ENCODE assay signal across 8 mouse cellular contexts in the genomic region with DNA sequence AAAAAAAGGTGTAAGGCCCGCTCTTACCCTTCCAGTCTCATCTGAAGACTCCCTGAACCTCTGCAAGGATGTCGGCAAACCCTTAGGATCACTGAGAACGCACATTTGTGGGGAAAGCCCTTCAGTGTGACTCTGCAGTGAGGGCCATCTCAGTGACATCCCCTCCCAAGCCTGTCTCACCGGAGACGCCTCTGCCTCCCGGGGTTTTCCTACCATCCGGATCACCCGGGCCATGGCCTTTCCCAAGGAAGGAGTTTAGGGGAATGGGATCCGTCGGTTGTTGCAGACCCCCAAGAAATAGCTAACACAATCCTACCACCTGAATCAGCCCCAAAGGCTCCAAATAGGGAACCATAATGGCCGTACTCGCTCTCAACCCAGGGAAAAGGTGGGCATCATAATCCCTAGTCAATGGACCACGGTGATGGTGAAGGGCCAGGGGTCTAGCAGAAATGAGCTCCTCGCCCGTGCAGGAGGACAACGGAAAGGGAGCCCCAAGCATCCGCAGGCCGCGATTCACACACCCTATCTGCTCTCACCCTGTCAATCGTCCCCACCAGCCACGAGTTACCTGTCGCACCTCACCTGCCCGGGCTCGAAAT. TPM values are rescaled to one million over a fixed set of nuclear protein-coding genes. Genes with fewer than 3 reads are reported as not detected.
DNase-seq lines count a peak whose midpoint lies in the region; ATAC-seq and TF ChIP-seq lines count a peak whose summit lies in the region.

No protein-coding gene starts in this region.

- TF ChIP-seq RAD21 in MEL (IDR thresholded peaks at IDR 0.05; ENCODE audit: low read depth, low read length), result no peak

- WGBS in intestine, embryonic 14.5 days, result 1% methylated on average over 24 of the region's 24 CpGs

- H3K4me3 ChIP-seq in MEL (ENCODE audit: control insufficient read depth in 1 of 2, insufficient read depth in 1 of 2, low read depth in 2 of 2, low read length in 2 of 2), result peak overlapping the region; percentile 86 to 92
- H3K4me3 ChIP-seq in embryonic fibroblast, embryonic 13.5 days (ENCODE audit: insufficient read depth, low read length), result peak overlapping the region; percentile 80
- peak overlapping the region; percentile 92 for H3K4me3 ChIP-seq in intestine, embryonic 14.5 days (ENCODE audit: low read depth, low read length)

- peak overlapping the region; percentile 100; the same call in 1 of the 2 replicates for H3K27ac ChIP-seq in MEL (ENCODE audit: control insufficient read depth, low read depth, low read length)
- peak overlapping the region; percentile 100 for H3K27ac ChIP-seq in embryonic fibroblast, embryonic 13.5 days (ENCODE audit: insufficient read depth, low read length)
- H3K27ac ChIP-seq in intestine, embryonic 14.5 days (ENCODE audit: low read depth), result peak overlapping the region; percentile 100

- peak overlapping the region; percentile 85 for H3K4me2 ChIP-seq in intestine, embryonic 14.5 days (ENCODE audit: low read length)

- no peaks in the 10 kb centered on the region for H3K27me3 ChIP-seq in MEL (ENCODE audit: control insufficient read depth in 1 of 2, insufficient read depth in 2 of 2, low read length in 2 of 2)
- no peaks in the 10 kb centered on the region for H3K27me3 ChIP-seq in intestine, embryonic 14.5 days (replicated peaks; ENCODE audit: control insufficient read depth, insufficient read depth, low read length)

- ATAC-seq in intestine, embryonic 14.5 days (replicated peaks; ENCODE audit: low FRiP score, low TSS enrichment, low read depth), result no peak
- peak; percentile 2; the same call in 1 of the 2 replicates for ATAC-seq in megakaryocyte progenitor cell, adult 5-6 weeks (replicated peaks; ENCODE audit: poor library complexity)

- peak; percentile 26 to 27 for DNase-seq in kidney, adult 8-10 months
- DNase-seq in kidney, adult 18-20 months, result no peak
- peak; percentile 50 for DNase-seq in MEL (ENCODE audit: low read depth, low spot score)
- DNase-seq in intestine, embryonic 14.5 days (ENCODE audit: low spot score), result no peak
- DNase-seq in thymus, postnatal 14 days, result peak; percentile 40
- DNase-seq in ovary, postnatal 10 days (ENCODE audit: low spot score), result no peak

- peaks cover 2 to 26% of the 10 kb centered on the region in 2 experiments; a peak in 3 of 4 replicates for H3K36me3 ChIP-seq in MEL (ENCODE audit: control insufficient read depth in 1 of 2, insufficient read depth in 2 of 2, low read length in 2 of 2)
- no peaks in the 10 kb centered on the region for H3K36me3 ChIP-seq in intestine, embryonic 14.5 days (ENCODE audit: control insufficient read depth, insufficient read depth, low read length)

- H3K79me2 ChIP-seq in MEL (ENCODE audit: control insufficient read depth, insufficient read depth, low read length, poor library complexity), result peaks cover 40% of the 10 kb centered on the region

- no peak for TF ChIP-seq CTCF in MEL (IDR thresholded peaks at IDR 0.05 in 2 of 3, conservative IDR thresholded peaks at IDR 0.05 in 1 of 3; ENCODE audit: control insufficient read depth in 1 of 3, insufficient read depth in 1 of 3, low read depth in 2 of 3, low read length in 3 of 3, poor library complexity in 1 of 3, severe bottlenecking in 1 of 3)
- TF ChIP-seq CTCF in embryonic fibroblast, embryonic 13.5 days (IDR thresholded peaks at IDR 0.05; ENCODE audit: borderline replicate concordance, insufficient read depth, low read length), result no peak

- no peaks in the 10 kb centered on the region for H3K9me3 ChIP-seq in MEL (replicated peaks; ENCODE audit: insufficient read depth, low read length)
- H3K9me3 ChIP-seq in intestine, embryonic 14.5 days (ENCODE audit: control insufficient read depth, low read length), result no peaks in the 10 kb centered on the region

- no peak for TF ChIP-seq EP300 in MEL (IDR thresholded peaks at IDR 0.05; ENCODE audit: low read depth in 1 of 2, low read length in 2 of 2)

- peak overlapping the region; percentile 93 for H3K9ac ChIP-seq in MEL (ENCODE audit: control insufficient read depth, low read depth, low read length, poor library complexity, severe bottlenecking)
- H3K9ac ChIP-seq in intestine, embryonic 14.5 days (ENCODE audit: low read length), result peak overlapping the region; percentile 93

- TF ChIP-seq POLR2A in MEL (IDR thresholded peaks at IDR 0.05; ENCODE audit: control insufficient read depth in 1 of 2, insufficient read depth in 1 of 2, low read depth in 1 of 2, low read length in 2 of 2, poor library complexity in 1 of 2), result no peak; a peak in 2 of 4 replicates
- TF ChIP-seq POLR2A in embryonic fibroblast, embryonic 13.5 days (IDR thresholded peaks at IDR 0.05; ENCODE audit: low read depth, low read length), result peak; percentile 92

- H3K4me1 ChIP-seq in MEL (ENCODE audit: control insufficient read depth in 1 of 2, insufficient read depth in 2 of 2, low read length in 2 of 2), result peaks cover 6 to 11% of the 10 kb centered on the region in 2 experiments
- H3K4me1 ChIP-seq in embryonic fibroblast, embryonic 13.5 days (ENCODE audit: control insufficient read depth, insufficient read depth, low read length), result peaks cover 4% of the 10 kb centered on the region
- peaks cover 15% of the 10 kb centered on the region for H3K4me1 ChIP-seq in intestine, embryonic 14.5 days (replicated peaks; ENCODE audit: control insufficient read depth, insufficient read depth, low read length)

TF ChIP-seq in MEL, 35 proteins besides CTCF, POLR2A, EP300 and RAD21:
- no peak for TF ChIP-seq TCF12 (IDR thresholded peaks at IDR 0.05; ENCODE audit: low read depth, low read length)
- no peak for TF ChIP-seq MAX (IDR thresholded peaks at IDR 0.05; ENCODE audit: low read length)
- no peak for TF ChIP-seq ZNF384 (IDR thresholded peaks at IDR 0.05; ENCODE audit: low read depth, low read length)
- TF ChIP-seq POLR2AphosphoS2 (IDR thresholded peaks at IDR 0.05; ENCODE audit: low read length), result no peak
- no peak for TF ChIP-seq E2F4 (IDR thresholded peaks at IDR 0.05; ENCODE audit: borderline replicate concordance, low read depth, low read length)
- no peak for TF ChIP-seq JUND (IDR thresholded peaks at IDR 0.05; ENCODE audit: low read depth, low read length)
- no peak for TF ChIP-seq MEF2A (IDR thresholded peaks at IDR 0.05; ENCODE audit: extremely low read depth, insufficient replicate concordance, low read depth, low read length, poor library complexity, severe bottlenecking)
- TF ChIP-seq ZKSCAN1 (IDR thresholded peaks at IDR 0.05; ENCODE audit: low read depth, low read length), result no peak
- no peak for TF ChIP-seq NRF1 (IDR thresholded peaks at IDR 0.05; ENCODE audit: insufficient read depth, low read depth, low read length, poor library complexity, severe bottlenecking)
- TF ChIP-seq BHLHE40 (IDR thresholded peaks at IDR 0.05; ENCODE audit: borderline replicate concordance, low read depth, low read length), result no peak
- no peak for TF ChIP-seq ELF1 (IDR thresholded peaks at IDR 0.05; ENCODE audit: low read depth, low read length)
- TF ChIP-seq MAZ (IDR thresholded peaks at IDR 0.05; ENCODE audit: low read depth, low read length), result no peak

RNA-seq across cellular contexts. Expression of a gene that starts 1.0 kb away (rescaled TPM):
- total RNA-seq in MEL (2012; rRNA removed), result 34.9 and 42.5 TPM in 2 replicates
- 10 to 100 TPM in 1 of 2 experiments, not detected in 1; 38.5 TPM for polyA plus RNA-seq in MEL (2012; ENCODE audit: insufficient read depth in 1 of 2, insufficient read length in 2 of 2, low read depth in 1 of 2, low replicate concordance in 2 of 2, missing spikeins in 1 of 2)
- polyA plus RNA-seq in embryonic fibroblast, embryonic 13.5 days (2011; ENCODE audit: insufficient read length, low read depth, missing spikeins), result 82.2 and 95.8 TPM in 2 replicates
- polyA plus RNA-seq in intestine, embryonic 14.5 days (2014; fragmentation: Nextera tagmentation; extraction: Ambion mirVana), result 63.0 and 68.0 TPM in 2 replicates
- total RNA-seq in megakaryocyte progenitor cell, adult 5-6 weeks (2015), result 49.5 and 51.9 TPM in 2 replicates
- 81.0 and 83.3 TPM in 2 replicates for total RNA-seq in megakaryocyte progenitor cell, adult 5-6 weeks (2017)

RNA-seq across cellular contexts. Expression of a gene that starts 1.2 kb away (rescaled TPM):
- 52.1 and 52.8 TPM in 2 replicates for total RNA-seq in MEL (2012; rRNA removed)
- 100 to 1,000 TPM in 1 of 2 experiments, 10 to 100 TPM in 1; 90.4 to 204 TPM for polyA plus RNA-seq in MEL (2012; ENCODE audit: insufficient read depth in 1 of 2, insufficient read length in 2 of 2, low read depth in 1 of 2, low replicate concordance in 2 of 2, missing spikeins in 1 of 2)
- 88.7 and 110 TPM in 2 replicates for polyA plus RNA-seq in embryonic fibroblast, embryonic 13.5 days (2011; ENCODE audit: insufficient read length, low read depth, missing spikeins)
- 63.6 and 65.5 TPM in 2 replicates for polyA plus RNA-seq in intestine, embryonic 14.5 days (2014; fragmentation: Nextera tagmentation; extraction: Ambion mirVana)
- 164 and 170 TPM in 2 replicates for total RNA-seq in megakaryocyte progenitor cell, adult 5-6 weeks (2015)
- total RNA-seq in megakaryocyte progenitor cell, adult 5-6 weeks (2017), result 112 and 129 TPM in 2 replicates

RNA-seq across cellular contexts. Expression of a gene that starts 34.6 kb away (rescaled TPM):
- 3.4 and 4.6 TPM in 2 replicates for total RNA-seq in MEL (2012; rRNA removed)
- 10 to 100 TPM; 11.0 to 89.6 TPM for polyA plus RNA-seq in MEL (2012; ENCODE audit: insufficient read depth in 1 of 2, insufficient read length in 2 of 2, low read depth in 1 of 2, low replicate concordance in 2 of 2, missing spikeins in 1 of 2)
- polyA plus RNA-seq in embryonic fibroblast, embryonic 13.5 days (2011; ENCODE audit: insufficient read length, low read depth, missing spikeins), result 15.4 and 15.8 TPM in 2 replicates
- polyA plus RNA-seq in intestine, embryonic 14.5 days (2014; fragmentation: Nextera tagmentation; extraction: Ambion mirVana), result 4.6 and 5.0 TPM in 2 replicates
- total RNA-seq in megakaryocyte progenitor cell, adult 5-6 weeks (2015), result 26.5 and 30.7 TPM in 2 replicates
- 9.4 and 10.0 TPM in 2 replicates for total RNA-seq in megakaryocyte progenitor cell, adult 5-6 weeks (2017)

Comparison
In these comparisons a context has a peak if more than half of its experiments do, and no peak if none do; other contexts are left out.
1. DNase-seq: peak in kidney, adult 8-10 months (2 of 2), MEL (single experiment) and thymus, postnatal 14 days (single experiment); none in kidney, adult 18-20 months (single experiment), intestine, embryonic 14.5 days (single experiment) and ovary, postnatal 10 days (single experiment).
2. Peak in every context shown above with its lines, with median percentiles within 50 percentile points of each other: H3K27ac ChIP-seq and H3K4me3 ChIP-seq.